Mouse (Mus musculus) forebrain, postnatal 0 days (tissue): ENCODE data around the gene Ifnl2. TPM values are rescaled to one million over a fixed set of nuclear protein-coding genes. Genes with fewer than 3 reads are reported as not detected.
"Not testable (repeated sequence)": the region's sequence is repeated elsewhere in the genome, so short reads cannot be mapped to it uniquely, and the experiment has no call there.

Experiments used
- ATAC-seq: fragments of 200-750 bp; cut with Nextera tagmentation; 2 replicates; pipeline ENCODE4 v1.8.0; 2017; ENCODE audit warnings: mild to moderate bottlenecking, moderate library complexity
- DNase-seq: peaks from one replicate; pipeline ENCODE4 v3.0.0-alpha.2; 2015
- H3K27ac ChIP-seq: fragments of 300-500 bp; sonication (generic); 2 replicates; pipeline ENCODE4 v1.5.1; 2014; ENCODE audit warnings: low read depth, mild to moderate bottlenecking, antibody characterized with exemption, low read length, moderate library complexity, mixed read lengths
- H3K27me3 ChIP-seq: fragments of 300-500 bp; sonication (generic); 2 replicates; pipeline ENCODE4 v1.6.1; 2014; ENCODE audit warnings: mild to moderate bottlenecking, low read length, mixed read lengths; ENCODE audit not compliant: insufficient read depth
- H3K36me3 ChIP-seq: fragments of 300-500 bp; sonication (generic); 2 replicates; pipeline ENCODE4 v1.6.1; 2014; ENCODE audit warnings: mild to moderate bottlenecking, moderate library complexity; ENCODE audit not compliant: insufficient read depth
- H3K4me1 ChIP-seq: fragments of 300-500 bp; sonication (generic); 2 replicates; pipeline ENCODE4 v1.6.1; 2014; ENCODE audit warnings: antibody characterized with exemption; ENCODE audit not compliant: insufficient read depth
- H3K4me2 ChIP-seq: fragments of 300-500 bp; sonication (generic); 2 replicates; pipeline ENCODE4 v1.6.1; 2014; ENCODE audit warnings: low read depth, mild to moderate bottlenecking, moderate library complexity
- H3K4me3 ChIP-seq: fragments of 300-500 bp; sonication (generic); 2 replicates; pipeline ENCODE4 v1.5.1; 2014; ENCODE audit warnings: low read depth, low read length, mixed read lengths
- H3K9ac ChIP-seq: fragments of 300-500 bp; sonication (generic); 2 replicates; pipeline ENCODE4 v1.6.1; 2014; ENCODE audit warnings: mild to moderate bottlenecking
- H3K9me3 ChIP-seq: fragments of 300-500 bp; sonication (generic); 2 replicates; pipeline ENCODE4 v1.6.1; 2016; ENCODE audit warnings: low read length
- CTCF ChIP-seq: sonication (generic); IDR thresholded peaks from 2 replicates; pipeline ENCODE4 v1.5.1; 2016; ENCODE audit warnings: antibody characterized with exemption, control low read depth, low read depth
- WGBS: fragments of 180-500 bp; shearing (Covaris S2); extraction: QIAGEN DNeasy Blood & Tissue Kit; methylation state at CpG from one replicate; pipeline ENCODE4 v1.1.7; 2014; 5-methylcytosine and 5-hydroxymethylcytosine counted together
- polyA plus RNA-seq: library from polyadenylated mRNA; unstranded; fragments of >200 nt; fragmentation: Nextera tagmentation; extraction: Ambion mirVana; gene quantifications from 2 replicates; pipeline ENCODE4 v1.2.1, GENCODE M21; 2015
- total RNA-seq: library from RNA; depleted of rRNA; stranded (reverse); fragments of >200 nt; gene quantifications from 2 replicates; pipeline ENCODE4 v1.2.3, GENCODE M21; 2014; rRNA removed

Gene Ifnl2
- total RNA-seq (not detected in 2 replicates), polyA plus RNA-seq (not detected in 2 replicates)

GRCm38 (mm10) chr7:28510405-28510974 lies at the start of gene Ifnl2:
Ifnl2 (minus strand) TSS chr7:28510455.
- not testable (repeated sequence) for H3K9me3 ChIP-seq, H3K4me3 ChIP-seq, H3K4me1 ChIP-seq, H3K9ac ChIP-seq, DNase-seq, ATAC-seq, H3K4me2 ChIP-seq, H3K27me3 ChIP-seq, H3K27ac ChIP-seq, H3K36me3 ChIP-seq
- 65% methylated on average over 8 of the region's 8 CpGs for WGBS

- Histone ChIP-seq H3K4me1 (no peaks in the 10 kb centered on the region), H3K4me2 (no peak overlapping the region), H3K4me3 (no peak overlapping the region), H3K9me3 (no peaks in the 10 kb centered on the region), H3K27ac (no peak overlapping the region), H3K27me3 (no peaks in the 10 kb centered on the region), H3K36me3 (peaks cover 44% of the 10 kb centered on the region), H3K9ac (no peak overlapping the region)
- WGBS = 56% methylated on average over 4 of the region's 4 CpGs
- no peak for TF ChIP-seq CTCF
- DNase-seq = no peak
- ATAC-seq = no peak
Measured at GRCm38 (mm10) chr7:28558486-28558885, 48.2 kb upstream of the Ifnl2 start.

- no peak overlapping the region for H3K4me2 ChIP-seq
- no peak overlapping the region for H3K9ac ChIP-seq
- H3K27me3 ChIP-seq = no peaks in the 10 kb centered on the region
- no peak overlapping the region for H3K27ac ChIP-seq
- DNase-seq (no peak), ATAC-seq (no peak)
- no peaks in the 10 kb centered on the region for H3K4me1 ChIP-seq
- peaks cover 38% of the 10 kb centered on the region for H3K36me3 ChIP-seq
- H3K4me3 ChIP-seq = no peak overlapping the region
- WGBS = 90% methylated on average over 6 of the region's 6 CpGs
- TF ChIP-seq CTCF = no peak
- H3K9me3 ChIP-seq = no peaks in the 10 kb centered on the region
Measured at GRCm38 (mm10) chr7:28557708-28558107, 47.5 kb upstream of the Ifnl2 start.

GRCm38 (mm10) chr7:28557069-28557468 lies 46.8 kb upstream of the Ifnl2 start:
- H3K36me3 ChIP-seq = peaks cover 32% of the 10 kb centered on the region
- ATAC-seq (no peak), DNase-seq (no peak)
- no peak for TF ChIP-seq CTCF
- no peaks in the 10 kb centered on the region for H3K9me3 ChIP-seq
- no peak overlapping the region for H3K27ac ChIP-seq
- no peaks in the 10 kb centered on the region for H3K4me1 ChIP-seq
- H3K27me3 ChIP-seq = no peaks in the 10 kb centered on the region
- H3K4me3 ChIP-seq = no peak overlapping the region
- WGBS = 73% methylated on average over 5 of the region's 5 CpGs
- H3K4me2 ChIP-seq = no peak overlapping the region
- H3K9ac ChIP-seq = no peak overlapping the region

GRCm38 (mm10) chr7:28555939-28556535 lies 45.8 kb upstream of the Ifnl2 start:
- WGBS = 16% methylated on average over 5 of the region's 5 CpGs
- H3K9ac ChIP-seq = no peak overlapping the region
- H3K4me1 ChIP-seq = no peaks in the 10 kb centered on the region
- H3K9me3 ChIP-seq = no peaks in the 10 kb centered on the region
- no peak overlapping the region for H3K4me2 ChIP-seq
- no peaks in the 10 kb centered on the region for H3K27me3 ChIP-seq
- H3K36me3 ChIP-seq = peaks cover 26% of the 10 kb centered on the region
- TF ChIP-seq CTCF = no peak
- H3K4me3 ChIP-seq = no peak overlapping the region
- DNase-seq (no peak), ATAC-seq (no peak)
- no peak overlapping the region for H3K27ac ChIP-seq

GRCm38 (mm10) chr7:28553076-28553475 lies 42.8 kb upstream of the Ifnl2 start:
- Histone ChIP-seq H3K9me3 (no peaks in the 10 kb centered on the region), H3K4me1 (no peaks in the 10 kb centered on the region), H3K27ac (no peak overlapping the region), H3K4me3 (no peak overlapping the region), H3K9ac (no peak overlapping the region), H3K27me3 (no peaks in the 10 kb centered on the region), H3K36me3 (no peaks in the 10 kb centered on the region), H3K4me2 (no peak overlapping the region)
- DNase-seq (no peak), ATAC-seq (no peak)
- WGBS = 94% methylated on average over 6 of the region's 6 CpGs
- TF ChIP-seq CTCF = no peak

- Histone ChIP-seq H3K36me3 (no peaks in the 10 kb centered on the region), H3K27me3 (peaks cover 30% of the 10 kb centered on the region), H3K9me3 (no peaks in the 10 kb centered on the region), H3K27ac (no peak overlapping the region), H3K9ac (no peak overlapping the region), H3K4me3 (no peak overlapping the region), H3K4me1 (0 out of 2 replicates have a peak, but pooled peaks cover 4% of the 10 kb centered on the region), H3K4me2 (no peak overlapping the region)
- no peak for TF ChIP-seq CTCF
- WGBS = 70% methylated on average over 7 of the region's 7 CpGs
- ATAC-seq = no peak
- no peak for DNase-seq
Measured at GRCm38 (mm10) chr7:28547628-28548027, 37.4 kb upstream of the Ifnl2 start.
